Mouse (Mus musculus) left cerebral cortex, postnatal 10 days (tissue): ENCODE data around the gene Car11. TPM values are rescaled to one million over a fixed set of nuclear protein-coding genes. Genes with fewer than 3 reads are reported as not detected.
A peak's percentile ranks its signal among the peaks of the same experiment; 100 is the strongest.

Source experiments
- DNase-seq, 2 experiments: peaks; one replicate each; pipeline ENCODE4 v3.0.0; 2021 to 2022; ENCODE audit warnings: low spot score in 2 of 2, mixed read lengths in 1 of 2; ENCODE audit errors: extremely low spot score in 1 of 2
- intact Hi-C: fragments of 180-260 bp; cut with DNase I; formaldehyde crosslinking; loops from one replicate; pipeline ENCODE4 v1.15.1; 2025
- total RNA-seq, 2 experiments: library from RNA; stranded (reverse); gene quantifications; 2 replicates each; pipeline ENCODE4 v1.2.3; 2021

Car11 gene
- total RNA-seq, 2 experiments from 2014 or later, result 152 to 154 TPM

- peak in 1 of 2 experiments; percentile 48 for DNase-seq
- intact Hi-C loops, result no loop called here
These were observed 18.7 kb downstream of the Car11 start for GRCm38 (mm10) chr7:45718331-45718730.

- DNase-seq, result peak in 1 of 2 experiments; percentile 31
- intact Hi-C loops, result no loop called here
These were observed 19.5 kb downstream of the Car11 start for GRCm38 (mm10) chr7:45719180-45719579.

GRCm38 (mm10) chr7:45719738-45720412, 20.2 kb downstream of the Car11 start:
- DNase-seq, result peak in 1 of 2 experiments; percentile 24
- intact Hi-C loops, result no loop called here

- intact Hi-C loops, result no loop called here
These were observed 21.0 kb downstream of the Car11 start, which contains the start of gene Fam83e for GRCm38 (mm10) chr7:45720413-45721233. Fam83e (plus strand) TSS chr7:45721212.

GRCm38 (mm10) chr7:45721234-45721571, 21.6 kb downstream of the Car11 start:
- intact Hi-C loops, result no loop called here

More at GRCm38 (mm10) chr7:45720413-45721233, 21.0 kb downstream of the Car11 start, which contains the start of gene Fam83e:
- peak in 1 of 2 experiments; percentile 34 for DNase-seq

GRCm38 (mm10) chr7:45721642-45722347, 22.2 kb downstream of the Car11 start:
- intact Hi-C loops, result no loop called here

More at GRCm38 (mm10) chr7:45721234-45721571, 21.6 kb downstream of the Car11 start:
- no peak for DNase-seq

GRCm38 (mm10) chr7:45722348-45722713, 22.7 kb downstream of the Car11 start:
- no peak for DNase-seq
- intact Hi-C loops, result no loop called here

More at GRCm38 (mm10) chr7:45721642-45722347, 22.2 kb downstream of the Car11 start:
- DNase-seq, result peak in 1 of 2 experiments; percentile 26

- intact Hi-C loops, result no loop called here
- DNase-seq, result no peak
These were observed 23.7 kb downstream of the Car11 start for GRCm38 (mm10) chr7:45723301-45723700.

- intact Hi-C loops, result no loop called here
- no peak for DNase-seq
These were observed 24.1 kb downstream of the Car11 start for GRCm38 (mm10) chr7:45723781-45724180.

- no peak for DNase-seq
- intact Hi-C loops, result no loop called here
These were observed 25.5 kb downstream of the Car11 start for GRCm38 (mm10) chr7:45725151-45725550.

- intact Hi-C loops, result no loop called here
- no peak for DNase-seq
These were observed 26.1 kb downstream of the Car11 start, which contains the start of gene Spaca4 for GRCm38 (mm10) chr7:45725713-45726112. Spaca4 (minus strand) TSS chr7:45725813.

GRCm38 (mm10) chr7:45726419-45726818, 26.8 kb downstream of the Car11 start:
- intact Hi-C loops, result no loop called here

GRCm38 (mm10) chr7:45727625-45728024, 28.0 kb downstream of the Car11 start:
- intact Hi-C loops, result no loop called here
- DNase-seq, result no peak

More at GRCm38 (mm10) chr7:45726419-45726818, 26.8 kb downstream of the Car11 start:
- DNase-seq, result no peak

- peak in 1 of 2 experiments; percentile 76 for DNase-seq
- intact Hi-C loops, result no loop called here
These were observed 31.2 kb downstream of the Car11 start for GRCm38 (mm10) chr7:45730727-45731431.

GRCm38 (mm10) chr7:45733477-45733876, 33.8 kb downstream of the Car11 start:
- no peak for DNase-seq
- intact Hi-C loops, result no loop called here

GRCm38 (mm10) chr7:45739162-45739763, 39.6 kb downstream of the Car11 start:
- intact Hi-C loops, result loop anchor here (2.0 kb wide), 1 partner anchor 62 kb away; no protein-coding TSS in a partner anchor
- DNase-seq, result peak; percentile 84 to 86

- intact Hi-C loops, result loop anchor here (2.0 to 5.0 kb wide), 3 partner anchors 42 to 197 kb away; partner anchors contain the start of genes Lmtk3 and Sult2b1
- no peak for DNase-seq
These were observed 40.2 kb downstream of the Car11 start for GRCm38 (mm10) chr7:45739820-45740219.

- intact Hi-C loops, result loop anchor here (5.0 kb wide), 2 partner anchors 41 to 196 kb away; partner anchors contain the start of genes Lmtk3 and Sult2b1
- no peak for DNase-seq
These were observed 41.7 kb downstream of the Car11 start for GRCm38 (mm10) chr7:45741308-45741707.
